ENCODE assay signal across 18 mouse cellular contexts in genomic region chr14:105862199-105862598, GRCm38 (mm10).
"Had no signal": no experiment of that assay in that cellular context is flagged by ENCODE, and none has a peak within 500 bp of the region (broad histone marks: within the 10 kb centered on the region; RNA-seq: fewer than 3 reads in every experiment).

No protein-coding gene starts in this region.

- H3K9me3 ChIP-seq: liver, embryonic 15.5 days; midbrain, embryonic 12.5 days had no signal

- H3K4me3 ChIP-seq: layer of hippocampus, adult 2 months; liver, embryonic 15.5 days; megakaryocyte, embryonic 14.5 days; midbrain, embryonic 12.5 days; myocyte; neural tube, embryonic 15.5 days had no signal

- H3K27ac ChIP-seq: kidney, postnatal 0 days; layer of hippocampus, adult 2 months; liver, embryonic 15.5 days; midbrain, embryonic 12.5 days; neural tube, embryonic 15.5 days had no signal

- H3K4me1 ChIP-seq: liver, embryonic 15.5 days; megakaryocyte, embryonic 14.5 days; midbrain, embryonic 12.5 days; neural tube, embryonic 15.5 days had no signal

- H3K36me3 ChIP-seq: liver, embryonic 15.5 days; midbrain, embryonic 12.5 days; neural tube, embryonic 15.5 days had no signal

- H3K4me2 ChIP-seq: liver, embryonic 11.5 days; liver, embryonic 15.5 days; lung, embryonic 14.5 days; midbrain, embryonic 12.5 days; neural tube, embryonic 15.5 days had no signal

- DNase-seq: kidney, adult 9 months; kidney, postnatal 36 days; left cerebral cortex, postnatal 4 days; lung, embryonic 14.5 days; lung, postnatal 10 days; lung, postnatal 4 days; right cerebral cortex, postnatal 4 days; spleen, adult 18-20 months; thymus, adult 2 months; thymus, postnatal 25 days had no signal

- H3K9ac ChIP-seq: liver, embryonic 15.5 days; lung, embryonic 14.5 days; midbrain, embryonic 12.5 days; neural tube, embryonic 15.5 days had no signal

- H3K27me3 ChIP-seq: liver, embryonic 15.5 days; megakaryocyte, embryonic 14.5 days; neural tube, embryonic 15.5 days had no signal
